Mouse (Mus musculus): ENCODE measurements around the gene Hesx1. TPM values are rescaled to one million over a fixed set of nuclear protein-coding genes. Genes with fewer than 3 reads are reported as not detected.

Hesx1 gene
- polyA plus RNA-seq, 1 experiment from 2014 or later, result 0.19 TPM

GRCm38 (mm10) chr14:26988694-26989093 is 5.5 kb upstream of the Hesx1 start:
- WGBS, result 65% methylated on average over 2 of the region's 2 CpGs
- no peak overlapping the region for H3K4me2 ChIP-seq (ENCODE audit: low read length)
- ATAC-seq (ENCODE audit: insufficient number of reproducible peaks, insufficient read depth, low FRiP score, low read depth), result no peak
- no peak overlapping the region for H3K4me3 ChIP-seq (ENCODE audit: control insufficient read depth in 1 of 2, insufficient read depth in 1 of 2, low read depth in 1 of 2, low read length in 2 of 2)
- H3K9ac ChIP-seq (ENCODE audit: low read length), result no peak overlapping the region
- no peaks in the 10 kb centered on the region for H3K9me3 ChIP-seq (ENCODE audit: control insufficient read depth, low read length)
- peaks cover 0 to 7% of the 10 kb centered on the region in 2 experiments; a peak in 2 of 4 replicates for H3K4me1 ChIP-seq (ENCODE audit: control insufficient read depth in 2 of 2, insufficient read depth in 2 of 2, low read length in 2 of 2)
- H3K36me3 ChIP-seq (ENCODE audit: control insufficient read depth, insufficient read depth, low read length), result no peaks in the 10 kb centered on the region
- H3K27me3 ChIP-seq (ENCODE audit: control insufficient read depth, insufficient read depth, low read length), result no peaks in the 10 kb centered on the region
- H3K27ac ChIP-seq (replicated peaks in 1 of 2; ENCODE audit: control insufficient read depth in 1 of 2, insufficient read depth in 1 of 2, low read depth in 2 of 2, low read length in 2 of 2), result no peak overlapping the region

- H3K27ac ChIP-seq (replicated peaks in 1 of 2; ENCODE audit: control insufficient read depth in 1 of 2, insufficient read depth in 1 of 2, low read depth in 2 of 2, low read length in 2 of 2), result no peak overlapping the region
- no peak overlapping the region for H3K4me3 ChIP-seq (ENCODE audit: control insufficient read depth in 1 of 2, insufficient read depth in 1 of 2, low read depth in 1 of 2, low read length in 2 of 2)
- no peak overlapping the region for H3K9ac ChIP-seq (ENCODE audit: low read length)
- WGBS, result 80% methylated on average over 18 of the region's 18 CpGs
- H3K4me2 ChIP-seq (ENCODE audit: low read length), result no peak overlapping the region
- no peaks in the 10 kb centered on the region for H3K36me3 ChIP-seq (ENCODE audit: control insufficient read depth, insufficient read depth, low read length)
- no peaks in the 10 kb centered on the region for H3K27me3 ChIP-seq (ENCODE audit: control insufficient read depth, insufficient read depth, low read length)
- no peaks in the 10 kb centered on the region for H3K9me3 ChIP-seq (ENCODE audit: control insufficient read depth, low read length)
- H3K4me1 ChIP-seq (ENCODE audit: control insufficient read depth in 2 of 2, insufficient read depth in 2 of 2, low read length in 2 of 2), result peaks cover 0 to 17% of the 10 kb centered on the region in 2 experiments; a peak in 3 of 4 replicates
- no peak for ATAC-seq (ENCODE audit: insufficient number of reproducible peaks, insufficient read depth, low FRiP score, low read depth)
These were observed 2.6 kb upstream of the Hesx1 start for GRCm38 (mm10) chr14:26991622-26992021.

GRCm38 (mm10) chr14:26993427-26993826 is 789 bp upstream of the Hesx1 start:
- H3K4me3 ChIP-seq (ENCODE audit: control insufficient read depth in 1 of 2, insufficient read depth in 1 of 2, low read depth in 1 of 2, low read length in 2 of 2), result no peak overlapping the region
- peak overlapping the region; percentile 10 to 69; a peak in 3 of 4 replicates for H3K27ac ChIP-seq (replicated peaks in 1 of 2; ENCODE audit: control insufficient read depth in 1 of 2, insufficient read depth in 1 of 2, low read depth in 2 of 2, low read length in 2 of 2)
- no peaks in the 10 kb centered on the region for H3K9me3 ChIP-seq (ENCODE audit: control insufficient read depth, low read length)
- H3K4me1 ChIP-seq (ENCODE audit: control insufficient read depth in 2 of 2, insufficient read depth in 2 of 2, low read length in 2 of 2), result peaks cover 0 to 17% of the 10 kb centered on the region in 2 experiments; a peak in 3 of 4 replicates
- H3K4me2 ChIP-seq (ENCODE audit: low read length), result peak overlapping the region; percentile 71
- H3K36me3 ChIP-seq (ENCODE audit: control insufficient read depth, insufficient read depth, low read length), result no peaks in the 10 kb centered on the region
- no peak overlapping the region for H3K9ac ChIP-seq (ENCODE audit: low read length)
- WGBS, result 19% methylated on average over 3 of the region's 3 CpGs
- ATAC-seq (ENCODE audit: insufficient number of reproducible peaks, insufficient read depth, low FRiP score, low read depth), result no peak
- H3K27me3 ChIP-seq (ENCODE audit: control insufficient read depth, insufficient read depth, low read length), result no peaks in the 10 kb centered on the region

GRCm38 (mm10) chr14:26996257-26996656 is 2.0 kb downstream of the Hesx1 start:
- H3K4me3 ChIP-seq (ENCODE audit: control insufficient read depth in 1 of 2, insufficient read depth in 1 of 2, low read depth in 1 of 2, low read length in 2 of 2), result no peak overlapping the region
- H3K27me3 ChIP-seq (ENCODE audit: control insufficient read depth, insufficient read depth, low read length), result no peaks in the 10 kb centered on the region
- ATAC-seq (ENCODE audit: insufficient number of reproducible peaks, insufficient read depth, low FRiP score, low read depth), result no peak
- no peaks in the 10 kb centered on the region for H3K36me3 ChIP-seq (ENCODE audit: control insufficient read depth, insufficient read depth, low read length)
- no peak overlapping the region for H3K4me2 ChIP-seq (ENCODE audit: low read length)
- no peak overlapping the region for H3K9ac ChIP-seq (ENCODE audit: low read length)
- no peak overlapping the region for H3K27ac ChIP-seq (replicated peaks in 1 of 2; ENCODE audit: control insufficient read depth in 1 of 2, insufficient read depth in 1 of 2, low read depth in 2 of 2, low read length in 2 of 2)
- peaks cover 0 to 17% of the 10 kb centered on the region in 2 experiments; a peak in 3 of 4 replicates for H3K4me1 ChIP-seq (ENCODE audit: control insufficient read depth in 2 of 2, insufficient read depth in 2 of 2, low read length in 2 of 2)
- H3K9me3 ChIP-seq (ENCODE audit: control insufficient read depth, low read length), result no peaks in the 10 kb centered on the region

- Histone ChIP-seq H3K9ac (ENCODE audit: low read length) (0 out of 2 replicates have a peak overlapping the region, but pooled peaks have one; percentile 11), H3K4me2 (ENCODE audit: low read length) (peak overlapping the region; percentile 58), H3K9me3 (ENCODE audit: control insufficient read depth, low read length) (no peaks in the 10 kb centered on the region), H3K27ac (replicated peaks in 1 of 2; ENCODE audit: control insufficient read depth in 1 of 2, insufficient read depth in 1 of 2, low read depth in 2 of 2, low read length in 2 of 2) (no peak overlapping the region), H3K4me3 (ENCODE audit: control insufficient read depth in 1 of 2, insufficient read depth in 1 of 2, low read depth in 1 of 2, low read length in 2 of 2) (peak overlapping the region; percentile 4 to 9; a peak in 1 of 4 replicates), H3K36me3 (ENCODE audit: control insufficient read depth, insufficient read depth, low read length) (no peaks in the 10 kb centered on the region), H3K27me3 (ENCODE audit: control insufficient read depth, insufficient read depth, low read length) (no peaks in the 10 kb centered on the region), H3K4me1 (ENCODE audit: control insufficient read depth in 2 of 2, insufficient read depth in 2 of 2, low read length in 2 of 2) (no peaks in the 10 kb centered on the region)
- ATAC-seq (ENCODE audit: insufficient number of reproducible peaks, insufficient read depth, low FRiP score, low read depth), result no peak
- 4% methylated on average over 11 of the region's 11 CpGs for WGBS
These were observed 6.2 kb downstream of the Hesx1 start for GRCm38 (mm10) chr14:27000386-27000785.

- no peaks in the 10 kb centered on the region for H3K27me3 ChIP-seq (ENCODE audit: control insufficient read depth, insufficient read depth, low read length)
- no peak overlapping the region for H3K4me3 ChIP-seq (ENCODE audit: control insufficient read depth in 1 of 2, insufficient read depth in 1 of 2, low read depth in 1 of 2, low read length in 2 of 2)
- no peaks in the 10 kb centered on the region for H3K9me3 ChIP-seq (ENCODE audit: control insufficient read depth, low read length)
- no peaks in the 10 kb centered on the region for H3K36me3 ChIP-seq (ENCODE audit: control insufficient read depth, insufficient read depth, low read length)
- H3K4me1 ChIP-seq (ENCODE audit: control insufficient read depth in 2 of 2, insufficient read depth in 2 of 2, low read length in 2 of 2), result no peaks in the 10 kb centered on the region
- no peak overlapping the region for H3K4me2 ChIP-seq (ENCODE audit: low read length)
- WGBS, result 64% methylated on average over 7 of the region's 7 CpGs
- H3K27ac ChIP-seq (replicated peaks in 1 of 2; ENCODE audit: control insufficient read depth in 1 of 2, insufficient read depth in 1 of 2, low read depth in 2 of 2, low read length in 2 of 2), result no peak overlapping the region
- no peak overlapping the region for H3K9ac ChIP-seq (ENCODE audit: low read length)
- no peak for ATAC-seq (ENCODE audit: insufficient number of reproducible peaks, insufficient read depth, low FRiP score, low read depth)
These were observed 10.7 kb downstream of the Hesx1 start for GRCm38 (mm10) chr14:27004906-27005305.

GRCm38 (mm10) chr14:27005937-27006336 is 11.7 kb downstream of the Hesx1 start:
- Histone ChIP-seq H3K27ac (replicated peaks in 1 of 2; ENCODE audit: control insufficient read depth in 1 of 2, insufficient read depth in 1 of 2, low read depth in 2 of 2, low read length in 2 of 2) (no peak overlapping the region), H3K4me1 (ENCODE audit: control insufficient read depth in 2 of 2, insufficient read depth in 2 of 2, low read length in 2 of 2) (no peaks in the 10 kb centered on the region), H3K36me3 (ENCODE audit: control insufficient read depth, insufficient read depth, low read length) (no peaks in the 10 kb centered on the region), H3K9me3 (ENCODE audit: control insufficient read depth, low read length) (no peaks in the 10 kb centered on the region), H3K27me3 (ENCODE audit: control insufficient read depth, insufficient read depth, low read length) (no peaks in the 10 kb centered on the region), H3K9ac (ENCODE audit: low read length) (no peak overlapping the region), H3K4me2 (ENCODE audit: low read length) (no peak overlapping the region), H3K4me3 (ENCODE audit: control insufficient read depth in 1 of 2, insufficient read depth in 1 of 2, low read depth in 1 of 2, low read length in 2 of 2) (no peak overlapping the region)
- WGBS, result 16% methylated on average over 6 of the region's 6 CpGs
- ATAC-seq (ENCODE audit: insufficient number of reproducible peaks, insufficient read depth, low FRiP score, low read depth), result no peak

- Histone ChIP-seq H3K4me2 (ENCODE audit: low read length) (no peak overlapping the region), H3K27ac (replicated peaks in 1 of 2; ENCODE audit: control insufficient read depth in 1 of 2, insufficient read depth in 1 of 2, low read depth in 2 of 2, low read length in 2 of 2) (no peak overlapping the region), H3K4me1 (ENCODE audit: control insufficient read depth in 2 of 2, insufficient read depth in 2 of 2, low read length in 2 of 2) (no peaks in the 10 kb centered on the region), H3K9me3 (ENCODE audit: control insufficient read depth, low read length) (no peaks in the 10 kb centered on the region), H3K36me3 (ENCODE audit: control insufficient read depth, insufficient read depth, low read length) (no peaks in the 10 kb centered on the region), H3K4me3 (ENCODE audit: control insufficient read depth in 1 of 2, insufficient read depth in 1 of 2, low read depth in 1 of 2, low read length in 2 of 2) (no peak overlapping the region), H3K27me3 (ENCODE audit: control insufficient read depth, insufficient read depth, low read length) (no peaks in the 10 kb centered on the region), H3K9ac (ENCODE audit: low read length) (no peak overlapping the region)
- WGBS, result 78% methylated on average over 5 of the region's 5 CpGs
- no peak for ATAC-seq (ENCODE audit: insufficient number of reproducible peaks, insufficient read depth, low FRiP score, low read depth)
These were observed 17.3 kb downstream of the Hesx1 start for GRCm38 (mm10) chr14:27011561-27011960.

All from heart, embryonic 14.5 days (tissue).